Mouse (Mus musculus): ENCODE results near the gene Col2a1.

DNA sequence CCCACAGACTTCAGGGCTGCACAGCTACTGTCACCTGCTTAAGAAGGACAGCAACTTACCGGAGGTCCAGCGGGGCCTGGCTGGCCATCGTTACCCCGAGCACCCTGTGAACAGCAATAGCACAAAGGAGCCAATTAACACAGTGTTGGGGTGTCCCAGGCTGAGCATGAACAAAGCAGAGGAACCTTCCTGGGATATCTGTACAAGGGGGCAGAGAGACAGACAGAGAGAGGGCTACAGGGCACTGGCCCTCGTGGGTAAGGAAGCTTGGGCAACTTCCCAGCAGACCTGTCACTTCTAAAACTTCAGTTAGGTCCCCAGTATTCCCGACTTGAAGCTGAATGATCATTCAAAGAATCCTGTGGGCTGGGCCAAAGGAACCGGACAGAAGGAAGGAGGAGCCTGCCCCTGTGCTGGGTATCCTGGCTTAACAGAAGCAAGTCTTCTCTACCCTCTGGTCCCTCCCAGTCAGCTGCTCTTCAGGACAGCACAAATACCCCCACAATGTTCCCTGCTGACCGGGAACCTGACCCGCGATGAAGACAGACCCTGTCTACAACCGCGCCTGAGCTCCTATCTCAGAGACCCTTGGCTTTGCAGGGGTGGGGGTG is 13.1 kb downstream of the Col2a1 start:
- TF ChIP-seq ZMIZ1 (IDR thresholded peaks at IDR 0.05; ENCODE audit: low read depth, low read length), result no peak
- TF ChIP-seq POLR2AphosphoS2 (IDR thresholded peaks at IDR 0.05; ENCODE audit: low read depth, low read length), result no peak
- no peak for TF ChIP-seq POLR2A (IDR thresholded peaks at IDR 0.05; ENCODE audit: low read depth, low read length)
- no peak for TF ChIP-seq NELFE (IDR thresholded peaks at IDR 0.05; ENCODE audit: low read depth, low read length)
- TF ChIP-seq MAX (IDR thresholded peaks at IDR 0.05; ENCODE audit: low read length), result no peak
- no peak for TF ChIP-seq CTCF (conservative IDR thresholded peaks at IDR 0.05 in 1 of 2, IDR thresholded peaks at IDR 0.05 in 1 of 2; ENCODE audit: low read depth in 2 of 2, low read length in 2 of 2)
- no peak for TF ChIP-seq NRF1 (IDR thresholded peaks at IDR 0.05; ENCODE audit: low read depth, low read length)
